Mouse (Mus musculus) kidney, postnatal 14 days (tissue): ENCODE measurements around the gene Ttll9.

Experiments
- DNase-seq: peaks from one replicate; pipeline ENCODE4 v3.0.0; 2022; ENCODE audit warnings: mixed read lengths

Gene Ttll9

GRCm38 (mm10) chr2:153014758-153015593 is 52.7 kb downstream of the Ttll9 start, which contains the start of gene Pdrg1:
Gene Pdrg1 (minus strand): TSS chr2:153015427.
- DNase-seq = peak; percentile 96

- DNase-seq = peak; percentile 25
These were observed 53.5 kb downstream of the Ttll9 start for GRCm38 (mm10) chr2:153015804-153016203.

- no peak for DNase-seq
These were observed 54.5 kb downstream of the Ttll9 start for GRCm38 (mm10) chr2:153016786-153017185.

GRCm38 (mm10) chr2:153019355-153019754 is 57.1 kb downstream of the Ttll9 start:
- DNase-seq = no peak

- no peak for DNase-seq
These were observed 58.9 kb downstream of the Ttll9 start for GRCm38 (mm10) chr2:153021163-153021562.

- DNase-seq = no peak
These were observed 60.6 kb downstream of the Ttll9 start for GRCm38 (mm10) chr2:153022855-153023254.

- DNase-seq = no peak
These were observed 63.8 kb downstream of the Ttll9 start for GRCm38 (mm10) chr2:153026052-153026451.

- no peak for DNase-seq
These were observed 65.2 kb downstream of the Ttll9 start for GRCm38 (mm10) chr2:153027501-153027900.

GRCm38 (mm10) chr2:153030422-153030821 is 68.1 kb downstream of the Ttll9 start:
- DNase-seq = no peak

GRCm38 (mm10) chr2:153031126-153032082 is 69.1 kb downstream of the Ttll9 start, which contains the start of gene Xkr7:
Gene Xkr7 (plus strand): TSS chr2:153031852.
- DNase-seq = peak; percentile 8

- peak; percentile 86 for DNase-seq
These were observed 70.0 kb downstream of the Ttll9 start for GRCm38 (mm10) chr2:153032083-153032842.

- no peak for DNase-seq
These were observed 70.7 kb downstream of the Ttll9 start for GRCm38 (mm10) chr2:153032973-153033372.

GRCm38 (mm10) chr2:153033545-153034230 is 71.4 kb downstream of the Ttll9 start:
- DNase-seq = no peak

GRCm38 (mm10) chr2:153036690-153037089 is 74.4 kb downstream of the Ttll9 start:
- DNase-seq = no peak

- DNase-seq = no peak
These were observed 81.6 kb downstream of the Ttll9 start for GRCm38 (mm10) chr2:153043886-153044285.

GRCm38 (mm10) chr2:153045884-153046299 is 83.6 kb downstream of the Ttll9 start:
- peak; percentile 31 for DNase-seq

- peak; percentile 39 for DNase-seq
These were observed 85.7 kb downstream of the Ttll9 start for GRCm38 (mm10) chr2:153047828-153048465.

- DNase-seq = no peak
These were observed 87.2 kb downstream of the Ttll9 start for GRCm38 (mm10) chr2:153049288-153049996.

GRCm38 (mm10) chr2:153049997-153050358 is 87.7 kb downstream of the Ttll9 start:
- DNase-seq = no peak

GRCm38 (mm10) chr2:153051095-153051494 is 88.8 kb downstream of the Ttll9 start:
- DNase-seq = no peak

- no peak for DNase-seq
These were observed 89.3 kb downstream of the Ttll9 start for GRCm38 (mm10) chr2:153051537-153051936.
